12 mouse cellular contexts compared by ENCODE assay signal in genomic region chr5:140507466-140508208, GRCm38 (mm10). TPM values are rescaled to one million over a fixed set of nuclear protein-coding genes. Genes with fewer than 3 reads are reported as not detected.
DNase-seq lines count a peak whose midpoint lies in the region; ATAC-seq and TF ChIP-seq lines count a peak whose summit lies in the region.
"Had no signal": no experiment of that assay in that cellular context is flagged by ENCODE, and none has a peak within 500 bp of the region (broad histone marks: within the 10 kb centered on the region; RNA-seq: fewer than 3 reads in every experiment).

No protein-coding gene starts in this region.

- H3K27me3 ChIP-seq in hindbrain, embryonic 13.5 days, result peaks cover 10% of the 10 kb centered on the region; the same call in 1 of the 2 replicates
- H3K27me3 ChIP-seq in hindbrain, embryonic 16.5 days (replicated peaks; ENCODE audit: control insufficient read depth, insufficient read depth, low read length), result peaks cover 2% of the 10 kb centered on the region; the same call in 1 of the 2 replicates

- peak; percentile 65 for DNase-seq in fibroblast of lung, adult 2 months (ENCODE audit: low read depth)
- DNase-seq in layer of hippocampus, adult 8-10 months (ENCODE audit: low spot score in 2 of 2), result no peak
- DNase-seq in layer of hippocampus, adult 2 months (ENCODE audit: low spot score in 2 of 2), result no peak
- DNase-seq in cerebellum, postnatal 25 days, result no peak

- H3K79me2 ChIP-seq in macrophage (ENCODE audit: inconsistent target), result peaks cover 72% of the 10 kb centered on the region

- ATAC-seq in hindbrain, embryonic 13.5 days (ENCODE audit: low FRiP score), result no peak
- ATAC-seq in hindbrain, embryonic 16.5 days, result no peak

- no peaks in the 10 kb centered on the region for H3K9me3 ChIP-seq in hindbrain, embryonic 13.5 days
- no peaks in the 10 kb centered on the region for H3K9me3 ChIP-seq in hindbrain, embryonic 16.5 days (ENCODE audit: control insufficient read depth, low read length)
- H3K9me3 ChIP-seq: midbrain, embryonic 12.5 days had no signal

- no peak overlapping the region for H3K4me3 ChIP-seq in hindbrain, embryonic 13.5 days
- no peak overlapping the region for H3K4me3 ChIP-seq in hindbrain, embryonic 16.5 days (ENCODE audit: low read length)
- H3K4me3 ChIP-seq in bone marrow, adult 2 months (replicated peaks; ENCODE audit: control insufficient read depth, low read depth, low read length), result peak overlapping the region; percentile 79
- peak overlapping the region; percentile 94 for H3K4me3 ChIP-seq in macrophage (ENCODE audit: inconsistent target)
- no peak overlapping the region for H3K4me3 ChIP-seq in layer of hippocampus, adult 2 months
- H3K4me3 ChIP-seq: erythroblast, embryonic 14.5 days; midbrain, embryonic 12.5 days had no signal

- no peak overlapping the region for H3K27ac ChIP-seq in hindbrain, embryonic 13.5 days
- no peak overlapping the region for H3K27ac ChIP-seq in hindbrain, embryonic 16.5 days (ENCODE audit: low read depth, low read length)
- peak overlapping the region; percentile 94 for H3K27ac ChIP-seq in bone marrow, adult 2 months (ENCODE audit: control insufficient read depth, insufficient read depth, low read depth, low read length, poor library complexity)
- peak overlapping the region; percentile 82 for H3K27ac ChIP-seq in macrophage
- no peak overlapping the region for H3K27ac ChIP-seq in layer of hippocampus, adult 2 months
- H3K27ac ChIP-seq: midbrain, embryonic 12.5 days had no signal

- TF ChIP-seq POLR2A in bone marrow, adult 2 months (IDR thresholded peaks at IDR 0.05; ENCODE audit: borderline replicate concordance, control insufficient read depth, low read depth, low read length), result no peak

- H3K4me1 ChIP-seq in hindbrain, embryonic 13.5 days (replicated peaks), result peaks cover 65% of the 10 kb centered on the region
- H3K4me1 ChIP-seq in hindbrain, embryonic 16.5 days (ENCODE audit: control insufficient read depth, insufficient read depth, low read depth, low read length), result peaks cover 36% of the 10 kb centered on the region
- H3K4me1 ChIP-seq in bone marrow, adult 2 months (ENCODE audit: control insufficient read depth, insufficient read depth, low read length), result peaks cover 20% of the 10 kb centered on the region

- H3K36me3 ChIP-seq in hindbrain, embryonic 13.5 days, result no peaks in the 10 kb centered on the region
- H3K36me3 ChIP-seq in hindbrain, embryonic 16.5 days (ENCODE audit: control insufficient read depth, insufficient read depth, low read length), result no peaks in the 10 kb centered on the region
- H3K36me3 ChIP-seq in macrophage (ENCODE audit: inconsistent target), result no peaks in the 10 kb centered on the region
- H3K36me3 ChIP-seq: midbrain, embryonic 12.5 days had no signal

- WGBS in hindbrain, embryonic 13.5 days, result 87% methylated on average over 14 of the region's 14 CpGs
- 90% methylated on average over 14 of the region's 14 CpGs for WGBS in hindbrain, embryonic 16.5 days
- 22% methylated on average over 14 of the region's 14 CpGs for WGBS in bone marrow, adult 2 months
- WGBS in macrophage (ENCODE audit: missing documents), result 24% methylated on average over 14 of the region's 14 CpGs

- H3K4me2 ChIP-seq in hindbrain, embryonic 13.5 days, result 0 out of 2 replicates have a peak overlapping the region, but pooled peaks have one; percentile 81
- H3K4me2 ChIP-seq in hindbrain, embryonic 16.5 days (ENCODE audit: low read length), result no peak overlapping the region

- H3K9ac ChIP-seq in hindbrain, embryonic 13.5 days, result no peak overlapping the region
- no peak overlapping the region for H3K9ac ChIP-seq in hindbrain, embryonic 16.5 days (ENCODE audit: low read depth, low read length)
- H3K9ac ChIP-seq: midbrain, embryonic 12.5 days had no signal

- no peak for TF ChIP-seq CTCF in bone marrow, adult 2 months (IDR thresholded peaks at IDR 0.05; ENCODE audit: control insufficient read depth, insufficient read depth, low read length)
- no peak for TF ChIP-seq CTCF in layer of hippocampus, adult 2 months (conservative IDR thresholded peaks at IDR 0.05)

RNA-seq across cellular contexts. Expression of gene Chst12, which starts 2.3 kb away (rescaled TPM):
- polyA plus RNA-seq in hindbrain, embryonic 13.5 days (2015; fragmentation: Nextera tagmentation; extraction: Ambion mirVana), result 19.3 and 19.5 TPM in 2 replicates
- polyA plus RNA-seq in hindbrain, embryonic 16.5 days (2015; fragmentation: Nextera tagmentation; extraction: Ambion mirVana), result 27.6 and 30.3 TPM in 2 replicates
- polyA plus RNA-seq in bone marrow, adult 2 months (2011; ENCODE audit: insufficient read depth, insufficient read length, low replicate concordance, missing spikeins), result 13.2 and 25.2 TPM in 2 replicates
- 10 to 100 TPM in 4 of 26 experiments, 1 to 10 TPM in 19, under 1 TPM in 3; 0.80 to 13.9 (median 2.9) TPM for total RNA-seq in macrophage (2018; cell fraction: chromatin; rRNA removed)
- total RNA-seq in macrophage (2018; cell fraction: cytosol; rRNA removed), result 10 to 100 TPM; 19.1 to 54.3 (median 38.6) TPM
- 10 to 100 TPM in 24 of 26 experiments, 1 to 10 TPM in 2; 3.1 to 38.2 (median 20.4) TPM for total RNA-seq in macrophage (2018; cell fraction: nucleus; rRNA removed)
- 34.3 to 56.4 TPM (median 38.4 TPM) in 3 replicates for polyA plus RNA-seq in macrophage (2018)
- total RNA-seq in layer of hippocampus, adult 8-10 months (2022), result 10 to 100 TPM; 14.3 to 24.0 (median 18.8) TPM
- 10 to 100 TPM; 19.5 to 22.0 TPM for total RNA-seq in layer of hippocampus, adult 2 months (2021)

RNA-seq across cellular contexts. Expression of gene Grifin, which starts 57.2 kb away (rescaled TPM):
- polyA plus RNA-seq in hindbrain, embryonic 13.5 days (2015; fragmentation: Nextera tagmentation; extraction: Ambion mirVana), result not detected in 2 replicates
- 0.36 TPM in 1 of 2 replicates, not detected in the other for polyA plus RNA-seq in hindbrain, embryonic 16.5 days (2015; fragmentation: Nextera tagmentation; extraction: Ambion mirVana)
- polyA plus RNA-seq in bone marrow, adult 2 months (2011; ENCODE audit: insufficient read depth, insufficient read length, low replicate concordance, missing spikeins), result not detected in 2 replicates
- not detected for total RNA-seq in macrophage (2018; cell fraction: chromatin; rRNA removed)
- total RNA-seq in macrophage (2018; cell fraction: cytosol; rRNA removed), result not detected
- not detected for total RNA-seq in macrophage (2018; cell fraction: nucleus; rRNA removed)
- not detected in 3 replicates for polyA plus RNA-seq in macrophage (2018)
- total RNA-seq in layer of hippocampus, adult 8-10 months (2022), result under 1 TPM in 2 of 4 experiments, not detected in 2; 0.67 to 0.80 TPM
- total RNA-seq in layer of hippocampus, adult 2 months (2021), result not detected
- total RNA-seq: adrenal gland, postnatal 4 days; heart, postnatal 10 days had no signal
- polyA plus RNA-seq: midbrain, embryonic 12.5 days had no signal

Comparison
In these comparisons a context has a peak if more than half of its experiments do, and no peak if none do; other contexts are left out.
1. H3K27ac ChIP-seq: peak in bone marrow, adult 2 months (single experiment) and macrophage (single experiment); none in hindbrain, embryonic 13.5 days (single experiment), hindbrain, embryonic 16.5 days (single experiment) and layer of hippocampus, adult 2 months (single experiment).
2. H3K4me3 ChIP-seq: peak in bone marrow, adult 2 months (single experiment) and macrophage (single experiment); none in hindbrain, embryonic 13.5 days (single experiment), hindbrain, embryonic 16.5 days (single experiment) and layer of hippocampus, adult 2 months (single experiment).